Mouse (Mus musculus) kidney, embryonic 15.5 days (tissue): ENCODE results near the gene Gpx5. TPM values are rescaled to one million over a fixed set of nuclear protein-coding genes. Genes with fewer than 3 reads are reported as not detected.
"Not testable (repeated sequence)": the region's sequence is repeated elsewhere in the genome, so short reads cannot be mapped to it uniquely, and the experiment has no call there.

ENCODE experiments used
- ATAC-seq: fragments of 200-750 bp; cut with Nextera tagmentation; replicated peaks from 2 replicates; pipeline ENCODE4 v1.8.0; 2017; ENCODE audit warnings: moderate TSS enrichment; ENCODE audit not compliant: low FRiP score
- H3K27ac ChIP-seq: fragments of 300-500 bp; sonication (generic); 2 replicates; pipeline ENCODE4 v1.5.1; 2015; ENCODE audit warnings: mild to moderate bottlenecking, inconsistent platforms
- H3K27me3 ChIP-seq: fragments of 300-500 bp; sonication (generic); 2 replicates; pipeline ENCODE4 v1.6.1; 2015; ENCODE audit warnings: inconsistent platforms
- H3K36me3 ChIP-seq: fragments of 300-500 bp; sonication (generic); 2 replicates; pipeline ENCODE4 v1.6.1; 2015; ENCODE audit warnings: inconsistent platforms
- H3K4me1 ChIP-seq: fragments of 300-500 bp; sonication (generic); 2 replicates; pipeline ENCODE4 v1.6.1; 2015; ENCODE audit warnings: inconsistent platforms
- H3K4me2 ChIP-seq: fragments of 300-500 bp; sonication (generic); 2 replicates; pipeline ENCODE4 v1.6.1; 2015; ENCODE audit warnings: moderate library complexity, mild to moderate bottlenecking, inconsistent platforms
- H3K4me3 ChIP-seq: fragments of 300-500 bp; sonication (generic); replicated peaks from 2 replicates; pipeline ENCODE4 v1.5.1; 2015; ENCODE audit warnings: mild to moderate bottlenecking, inconsistent platforms
- H3K9ac ChIP-seq: fragments of 300-500 bp; sonication (generic); 2 replicates; pipeline ENCODE4 v1.6.1; 2015; ENCODE audit warnings: mild to moderate bottlenecking, inconsistent platforms
- H3K9me3 ChIP-seq: fragments of 300-500 bp; sonication (generic); replicated peaks from 2 replicates; pipeline ENCODE4 v1.6.1; 2016; ENCODE audit warnings: inconsistent platforms
- WGBS: fragments of 180-500 bp; shearing (Covaris S2); methylation state at CpG from one replicate; pipeline ENCODE4 v1.1.7; 2015; ENCODE audit warnings: mixed read lengths; 5-methylcytosine and 5-hydroxymethylcytosine counted together
- polyA plus RNA-seq: library from polyadenylated mRNA; unstranded; fragments of >200 nt; fragmentation: Nextera tagmentation; extraction: Ambion mirVana; gene quantifications from 2 replicates; pipeline ENCODE4 v1.2.1, GENCODE M21; 2015

Gene Gpx5
- polyA plus RNA-seq, 1 experiment from 2014 or later: not detected

DNA sequence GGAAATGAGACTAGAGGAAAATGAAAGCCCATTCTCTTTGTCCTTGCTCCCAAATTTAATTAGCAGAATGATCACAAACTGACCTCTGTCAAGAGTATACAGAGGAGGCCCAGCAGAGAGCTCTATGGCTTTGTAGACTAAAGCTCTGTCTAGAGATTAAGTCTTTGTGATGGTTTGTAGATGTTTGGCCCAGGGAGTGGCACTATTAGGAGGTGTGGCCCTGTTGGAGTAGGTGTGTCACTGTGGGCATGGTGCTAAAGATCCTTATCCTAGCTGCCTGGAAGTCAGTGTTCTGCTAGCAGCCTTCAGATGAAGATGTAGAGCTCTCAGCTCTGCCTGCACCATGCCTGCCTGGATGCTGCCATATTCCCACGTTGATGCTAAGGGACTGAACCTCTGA lies 47.6 kb downstream of the Gpx5 start:
- not testable (repeated sequence) for H3K27ac ChIP-seq, H3K36me3 ChIP-seq, ATAC-seq, H3K4me2 ChIP-seq, H3K4me3 ChIP-seq, H3K9ac ChIP-seq, H3K4me1 ChIP-seq, H3K9me3 ChIP-seq
- 45% methylated on average over 1 of the region's 1 CpGs for WGBS
- H3K27me3 ChIP-seq: peaks cover 29% of the 10 kb centered on the region

DNA sequence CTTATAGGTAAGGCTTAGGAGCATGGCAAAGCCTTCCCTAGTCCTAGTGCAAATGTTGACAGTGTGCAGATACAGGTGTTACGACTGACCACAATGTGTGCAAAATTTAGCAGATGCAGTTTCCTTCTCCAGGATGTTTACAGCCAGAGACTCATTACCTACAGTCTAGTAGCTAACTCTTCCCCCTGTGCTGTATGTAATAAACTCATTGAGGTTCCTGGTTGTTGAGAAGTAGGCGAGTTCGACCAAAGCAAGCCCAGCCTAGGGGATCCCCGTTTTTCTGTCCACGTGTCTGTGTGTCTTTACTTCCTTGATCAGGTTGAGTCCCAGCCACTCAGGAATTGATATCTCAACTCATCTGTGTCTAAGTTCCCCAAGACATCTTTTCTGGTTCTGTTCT lies 48.4 kb downstream of the Gpx5 start:
- Histone ChIP-seq H3K9ac (no peak overlapping the region), H3K4me2 (no peak overlapping the region), H3K27ac (no peak overlapping the region), H3K4me3 (no peak overlapping the region), H3K27me3 (peaks cover 29% of the 10 kb centered on the region), H3K9me3 (no peaks in the 10 kb centered on the region), H3K36me3 (no peaks in the 10 kb centered on the region), H3K4me1 (peaks cover 7% of the 10 kb centered on the region)
- 79% methylated on average over 5 of the region's 5 CpGs for WGBS
- no peak for ATAC-seq

DNA sequence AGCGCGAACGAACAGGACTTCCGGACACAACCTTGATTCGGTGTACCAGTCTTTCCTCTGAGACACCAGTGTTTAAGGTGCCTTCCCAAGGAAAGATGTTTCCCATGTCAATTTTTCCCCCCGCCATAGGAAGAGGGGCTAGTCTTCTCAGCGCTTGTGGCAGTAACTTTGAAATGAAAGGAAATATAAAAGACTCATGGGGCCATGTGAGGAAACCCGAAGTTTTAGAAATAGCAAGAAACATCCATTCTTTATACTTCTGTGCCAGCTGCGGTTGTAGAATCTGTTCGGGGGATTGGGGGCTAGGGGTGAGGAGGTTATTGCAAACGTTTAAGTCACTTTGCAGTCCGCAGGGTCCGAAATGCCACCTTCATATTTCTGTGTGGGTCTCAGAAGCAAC lies 49.3 kb downstream of the Gpx5 start:
- Histone ChIP-seq H3K4me1 (peaks cover 7% of the 10 kb centered on the region), H3K9me3 (no peaks in the 10 kb centered on the region; the same call in 1 of the 2 replicates), H3K4me3 (peak overlapping the region; percentile 35), H3K27ac (no peak overlapping the region), H3K4me2 (peak overlapping the region; percentile 59), H3K27me3 (peaks cover 29% of the 10 kb centered on the region), H3K36me3 (no peaks in the 10 kb centered on the region), H3K9ac (no peak overlapping the region)
- no peak for ATAC-seq
- 17% methylated on average over 13 of the region's 13 CpGs for WGBS

DNA sequence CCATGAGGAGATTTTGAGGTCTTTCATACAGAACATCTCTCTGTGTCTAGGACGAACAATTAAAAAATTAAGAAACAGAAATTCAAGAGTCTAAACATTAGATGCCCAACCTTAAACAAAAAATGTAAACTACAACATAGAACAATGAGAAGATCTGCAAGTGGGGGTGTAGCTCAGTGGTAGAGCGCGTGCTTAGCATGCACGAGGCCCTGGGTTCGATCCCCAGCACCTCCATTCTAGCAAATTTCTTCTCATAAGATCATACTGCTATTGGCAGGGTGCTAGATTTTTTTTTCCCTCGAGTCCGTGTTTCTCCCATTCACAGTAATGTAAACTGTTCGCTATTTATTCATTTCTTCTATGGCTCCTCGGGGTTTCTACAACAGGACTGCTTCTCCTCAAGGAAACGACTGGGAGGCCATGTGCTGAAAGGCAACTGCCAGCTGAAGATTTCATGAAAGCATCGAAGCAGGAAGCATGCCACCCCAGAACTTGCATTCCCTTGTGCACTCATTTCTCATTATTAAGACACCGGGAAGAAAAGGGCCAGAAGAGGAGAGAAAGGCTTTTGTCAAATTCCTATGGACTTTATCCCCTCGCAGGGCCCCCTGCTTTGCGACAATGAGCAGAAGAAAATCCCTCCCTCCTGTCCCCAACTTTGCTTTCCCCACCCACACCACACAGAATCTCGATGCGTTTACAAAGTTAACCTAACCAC lies 50.0 kb downstream of the Gpx5 start:
- H3K4me2 ChIP-seq: peak overlapping the region; percentile 59
- peaks cover 29% of the 10 kb centered on the region for H3K27me3 ChIP-seq
- H3K4me1 ChIP-seq: peaks cover 7% of the 10 kb centered on the region
- ATAC-seq: no peak
- no peak overlapping the region for H3K9ac ChIP-seq
- no peaks in the 10 kb centered on the region; the same call in 1 of the 2 replicates for H3K9me3 ChIP-seq
- no peaks in the 10 kb centered on the region for H3K36me3 ChIP-seq
- peak overlapping the region; percentile 35 for H3K4me3 ChIP-seq
- 9% methylated on average over 16 of the region's 16 CpGs for WGBS
- no peak overlapping the region for H3K27ac ChIP-seq

DNA sequence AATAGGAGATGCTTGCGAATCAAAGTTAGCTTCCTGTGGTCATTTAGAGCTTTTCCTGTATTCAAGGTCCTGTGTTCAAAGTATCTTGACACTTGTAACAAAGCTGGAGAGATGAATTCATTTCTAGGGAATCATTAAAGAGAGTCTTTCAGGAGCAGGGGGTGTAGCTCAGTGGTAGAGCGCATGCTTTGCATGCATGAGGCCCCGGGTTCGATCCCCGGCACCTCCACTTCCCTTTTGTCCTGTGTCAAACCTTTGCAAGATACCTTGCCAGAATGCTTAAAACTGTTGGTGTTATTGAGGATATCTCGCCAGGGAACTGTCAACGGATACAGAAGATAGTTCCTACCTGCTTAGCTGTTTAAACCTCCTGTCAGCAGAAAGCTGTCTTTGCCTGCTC lies 51.7 kb downstream of the Gpx5 start:
- H3K9ac ChIP-seq: no peak overlapping the region
- H3K4me2 ChIP-seq: no peak overlapping the region
- no peak overlapping the region for H3K27ac ChIP-seq
- H3K9me3 ChIP-seq: no peaks in the 10 kb centered on the region; the same call in 1 of the 2 replicates
- H3K4me3 ChIP-seq: no peak overlapping the region
- no peak for ATAC-seq
- WGBS: 11% methylated on average over 7 of the region's 7 CpGs
- peaks cover 29% of the 10 kb centered on the region for H3K27me3 ChIP-seq
- no peaks in the 10 kb centered on the region for H3K36me3 ChIP-seq
- peaks cover 7% of the 10 kb centered on the region for H3K4me1 ChIP-seq

DNA sequence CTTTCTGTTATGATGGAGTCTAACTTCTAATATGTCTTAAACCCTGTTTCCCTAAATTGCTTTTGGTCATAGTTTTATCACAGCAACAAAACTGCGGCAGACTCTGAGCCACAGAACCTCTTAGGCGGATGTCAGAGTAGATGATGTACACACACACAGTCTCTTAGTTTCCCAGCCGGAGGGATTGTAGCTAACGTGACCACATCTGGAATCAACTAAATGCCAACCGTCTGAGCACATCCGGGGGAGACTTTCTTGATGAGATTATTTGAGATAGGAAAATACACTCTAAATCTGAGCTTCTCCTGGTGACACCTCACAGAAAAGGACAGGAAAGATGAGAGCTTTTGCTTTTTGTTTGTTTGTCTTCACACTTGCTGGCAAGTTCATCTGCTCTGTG lies 55.4 kb downstream of the Gpx5 start:
- Histone ChIP-seq H3K9me3 (no peaks in the 10 kb centered on the region; the same call in 1 of the 2 replicates), H3K4me3 (no peak overlapping the region), H3K27me3 (peaks cover 5% of the 10 kb centered on the region), H3K36me3 (no peaks in the 10 kb centered on the region), H3K9ac (no peak overlapping the region), H3K4me2 (no peak overlapping the region), H3K27ac (no peak overlapping the region), H3K4me1 (no peaks in the 10 kb centered on the region)
- 61% methylated on average over 6 of the region's 6 CpGs for WGBS
- ATAC-seq: no peak

DNA sequence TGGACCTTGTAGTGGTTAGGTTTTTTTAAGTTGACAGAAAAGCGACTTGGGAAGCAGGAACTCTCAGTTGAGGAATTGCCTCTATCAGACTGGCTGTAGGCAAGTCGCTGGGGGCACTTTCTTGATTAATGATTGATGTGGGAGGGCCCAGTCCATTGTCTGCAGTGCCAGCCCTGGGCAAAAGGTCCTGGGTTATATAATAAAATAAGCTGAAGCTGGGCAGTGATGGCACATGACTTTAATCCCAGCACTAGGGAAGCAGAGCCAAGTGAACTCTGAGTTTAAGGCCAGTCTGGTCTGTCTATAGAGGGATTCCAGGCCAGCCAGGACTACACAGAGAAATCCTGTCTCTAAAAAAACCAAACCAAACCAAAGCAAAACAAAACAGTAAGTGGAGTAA lies 55.8 kb downstream of the Gpx5 start:
- ATAC-seq: no peak
- 50% methylated on average over 2 of the region's 2 CpGs for WGBS
- Histone ChIP-seq H3K4me1 (no peaks in the 10 kb centered on the region), H3K4me2 (no peak overlapping the region), H3K27me3 (peaks cover under 1% of the 10 kb centered on the region), H3K9me3 (no peaks in the 10 kb centered on the region; the same call in 1 of the 2 replicates), H3K36me3 (no peaks in the 10 kb centered on the region), H3K27ac (no peak overlapping the region), H3K4me3 (no peak overlapping the region), H3K9ac (no peak overlapping the region)

Other genes with a start within 250 kb of the Gpx5 start
- not detected in 2 replicates for gene Olfr1370, start 217.8 kb downstream of the Gpx5 start, polyA plus RNA-seq
- 0.05 TPM in 1 of 2 replicates, not detected in the other for gene Olfr1369-ps1, start 181.2 kb downstream of the Gpx5 start, polyA plus RNA-seq
- gene Olfr263, start 163.1 kb downstream of the Gpx5 start, polyA plus RNA-seq: not detected in 2 replicates
- not detected in 2 replicates for gene Olfr1368, start 146.9 kb downstream of the Gpx5 start, polyA plus RNA-seq
- gene Trim27, start 113.3 kb downstream of the Gpx5 start, polyA plus RNA-seq: 136 and 139 TPM in 2 replicates
- 5.2 and 6.1 TPM in 2 replicates for gene Gpx6, start 19.4 kb upstream of the Gpx5 start, polyA plus RNA-seq
- not detected in 2 replicates for gene Olfr1367, start 54.2 kb upstream of the Gpx5 start, polyA plus RNA-seq
- gene Zscan12, start 70.1 kb upstream of the Gpx5 start, polyA plus RNA-seq: 12.4 and 12.7 TPM in 2 replicates
- 82.5 and 84.2 TPM in 2 replicates for gene Zkscan3, start 110.0 kb upstream of the Gpx5 start, polyA plus RNA-seq
- gene Pgbd1, start 148.3 kb upstream of the Gpx5 start, polyA plus RNA-seq: 3.6 and 3.9 TPM in 2 replicates
- gene Zscan26, start 161.0 kb upstream of the Gpx5 start, polyA plus RNA-seq: 32.6 and 37.0 TPM in 2 replicates
- gene Nkapl, start 175.8 kb upstream of the Gpx5 start, polyA plus RNA-seq: 2.0 and 2.9 TPM in 2 replicates
- gene Zkscan4, start 186.2 kb upstream of the Gpx5 start, polyA plus RNA-seq: 3.5 and 4.0 TPM in 2 replicates
- not detected in 2 replicates for gene Gm10065, start 186.7 kb upstream of the Gpx5 start, polyA plus RNA-seq
- 0.10 and 0.42 TPM in 2 replicates for gene AK157302, start 202.5 kb upstream of the Gpx5 start, polyA plus RNA-seq
- gene Gm11273, start 208.7 kb upstream of the Gpx5 start, polyA plus RNA-seq: 5.1 and 9.2 TPM in 2 replicates
- 6.4 and 6.7 TPM in 2 replicates for gene Zkscan8, start 238.4 kb upstream of the Gpx5 start, polyA plus RNA-seq